Mouse (Mus musculus) megakaryocyte, embryonic 14.5 days (primary cell): ENCODE data around the gene Ampd2.

Experiments used
- FLI1 ChIP-seq: IDR thresholded peaks from 2 replicates; pipeline ENCODE4 v1.6.1; 2012; ENCODE audit warnings: low read length, inconsistent platforms, mixed read lengths
- GATA1 ChIP-seq: IDR thresholded peaks from 3 replicates; pipeline ENCODE4 v1.6.1; 2012; ENCODE audit warnings: mixed read lengths, low read length, inconsistent platforms, borderline replicate concordance

GRCm38 (mm10) chr3:108048306-108048705 is 38.1 kb downstream of the Ampd2 start:
- TF ChIP-seq GATA1 (no peak), FLI1 (no peak)
